Mouse (Mus musculus) MEL (cell line): ENCODE measurements around the gene H2-K1. TPM values are rescaled to one million over a fixed set of nuclear protein-coding genes. Genes with fewer than 3 reads are reported as not detected.
A peak's percentile ranks its signal among the peaks of the same experiment; 100 is the strongest.

Source experiments
- DNase-seq: peaks from one replicate; pipeline ENCODE4 v3.0.0; 2011; ENCODE audit warnings: low read depth, low spot score
- H3K27ac ChIP-seq: 2 replicates; pipeline ENCODE4 v1.5.1; 2012; ENCODE audit warnings: low read depth, mild to moderate bottlenecking, control low read depth, low read length, moderate library complexity; ENCODE audit not compliant: control insufficient read depth
- H3K27me3 ChIP-seq, 2 experiments: fragments of 150-350 bp in 1 of 2; sonication (generic) in 1 of 2; 2 replicates each; pipeline ENCODE4 v1.6.1; 2012; ENCODE audit warnings: low read length in 2 of 2, mild to moderate bottlenecking in 2 of 2, improper control_type of control experiment in 1 of 2, moderate library complexity in 1 of 2; ENCODE audit not compliant: insufficient read depth in 2 of 2, control insufficient read depth in 1 of 2
- H3K36me3 ChIP-seq, 2 experiments: 2 replicates each; pipeline ENCODE4 v1.6.1; 2012 to 2014; ENCODE audit warnings: low read length in 2 of 2, improper control_type of control experiment in 1 of 2, inconsistent platforms in 1 of 2, mild to moderate bottlenecking in 1 of 2; ENCODE audit not compliant: insufficient read depth in 2 of 2, control insufficient read depth in 1 of 2
- H3K4me1 ChIP-seq, 2 experiments: fragments of 150-350 bp in 1 of 2; sonication (generic) in 1 of 2; 2 replicates each; pipeline ENCODE4 v1.6.1; 2012; ENCODE audit warnings: low read length in 2 of 2, improper control_type of control experiment in 1 of 2, mild to moderate bottlenecking in 1 of 2; ENCODE audit not compliant: insufficient read depth in 2 of 2, control insufficient read depth in 1 of 2
- H3K4me3 ChIP-seq, 2 experiments: fragments of 150-350 bp in 1 of 2; sonication (generic) in 1 of 2; 2 replicates each; pipeline ENCODE4 v1.5.1; 2012; ENCODE audit warnings: low read depth in 2 of 2, low read length in 2 of 2, mild to moderate bottlenecking in 2 of 2, moderate library complexity in 2 of 2, control low read depth in 1 of 2, improper control_type of control experiment in 1 of 2; ENCODE audit not compliant: control insufficient read depth in 1 of 2, insufficient read depth in 1 of 2
- H3K79me2 ChIP-seq: 2 replicates; pipeline ENCODE4 v1.6.1; 2012; ENCODE audit warnings: mild to moderate bottlenecking, low read length, moderate library complexity; ENCODE audit not compliant: control insufficient read depth, poor library complexity, insufficient read depth
- H3K9ac ChIP-seq: 2 replicates; pipeline ENCODE4 v1.6.1; 2012; ENCODE audit warnings: low read depth, mild to moderate bottlenecking, control low read depth, low read length, moderate library complexity; ENCODE audit not compliant: control insufficient read depth, poor library complexity, severe bottlenecking
- H3K9me3 ChIP-seq: fragments of 150-350 bp; sonication (generic); replicated peaks from 2 replicates; pipeline ENCODE4 v1.6.1; 2012; ENCODE audit warnings: mild to moderate bottlenecking, low read length, improper control_type of control experiment, moderate library complexity; ENCODE audit not compliant: insufficient read depth
- CTCF ChIP-seq, 3 experiments: IDR thresholded peaks in 2 of 3; conservative IDR thresholded peaks in 1 of 3; 2 replicates each; pipeline ENCODE4 v1.5.1; 2011 to 2012; ENCODE audit warnings: low read length in 3 of 3, low read depth in 2 of 3, mild to moderate bottlenecking in 2 of 3, improper control_type of control experiment in 1 of 3, inconsistent platforms in 1 of 3, mixed read lengths in 1 of 3, moderate library complexity in 1 of 3; ENCODE audit not compliant: control insufficient read depth in 1 of 3, insufficient read depth in 1 of 3, poor library complexity in 1 of 3, severe bottlenecking in 1 of 3
- EP300 ChIP-seq, 2 experiments: IDR thresholded peaks; 2 replicates each; pipeline ENCODE4 v1.6.1; 2011; ENCODE audit warnings: improper control_type of control experiment in 2 of 2, low read length in 2 of 2, low read depth in 1 of 2, mild to moderate bottlenecking in 1 of 2
- GABPA ChIP-seq: IDR thresholded peaks from 2 replicates; pipeline ENCODE4 v1.6.1; 2012; ENCODE audit warnings: low read depth, mild to moderate bottlenecking, inconsistent platforms, low read length, improper control_type of control experiment, moderate library complexity
- JUND ChIP-seq: IDR thresholded peaks from 2 replicates; pipeline ENCODE4 v1.6.1; 2011; ENCODE audit warnings: low read depth, mild to moderate bottlenecking, improper control_type of control experiment, low read length
- KAT2A ChIP-seq: conservative IDR thresholded peaks from 2 replicates; pipeline ENCODE4 v1.6.1; 2012; ENCODE audit warnings: low read depth, low read length, improper control_type of control experiment, inconsistent platforms
- MAFK ChIP-seq: IDR thresholded peaks from 2 replicates; pipeline ENCODE4 v1.6.1; 2011; ENCODE audit warnings: low read depth, mild to moderate bottlenecking, low read length, improper control_type of control experiment, borderline replicate concordance
- MAX ChIP-seq: IDR thresholded peaks from 2 replicates; pipeline ENCODE4 v1.6.1; 2011; ENCODE audit warnings: low read length, improper control_type of control experiment
- MAZ ChIP-seq: IDR thresholded peaks from 2 replicates; pipeline ENCODE4 v1.6.1; 2012; ENCODE audit warnings: low read depth, mild to moderate bottlenecking, inconsistent platforms, low read length, improper control_type of control experiment
- MEF2A ChIP-seq: IDR thresholded peaks from 2 replicates; pipeline ENCODE4 v1.6.1; 2014; ENCODE audit warnings: low read depth, mild to moderate bottlenecking, inconsistent platforms, low read length, improper control_type of control experiment; ENCODE audit not compliant: poor library complexity, insufficient replicate concordance, severe bottlenecking; ENCODE audit errors: extremely low read depth
- MXI1 ChIP-seq: IDR thresholded peaks from 2 replicates; pipeline ENCODE4 v1.6.1; 2011; ENCODE audit warnings: mild to moderate bottlenecking, low read depth, low read length, improper control_type of control experiment
- MYB ChIP-seq: IDR thresholded peaks from 2 replicates; pipeline ENCODE4 v1.6.1; 2011; ENCODE audit warnings: mild to moderate bottlenecking, low read depth, low read length, improper control_type of control experiment
- NELFE ChIP-seq: IDR thresholded peaks from 2 replicates; pipeline ENCODE4 v1.6.1; 2011; ENCODE audit warnings: low read depth, low read length, improper control_type of control experiment
- NRF1 ChIP-seq: IDR thresholded peaks from 2 replicates; pipeline ENCODE4 v1.6.1; 2014; ENCODE audit warnings: low read depth, mild to moderate bottlenecking, inconsistent platforms, low read length, improper control_type of control experiment, moderate library complexity; ENCODE audit not compliant: poor library complexity, insufficient read depth, severe bottlenecking
- POLR2AphosphoS5 ChIP-seq: IDR thresholded peaks from 2 replicates; pipeline ENCODE4 v1.6.1; 2012; ENCODE audit warnings: low read depth, borderline replicate concordance, mild to moderate bottlenecking, inconsistent platforms, low read length, moderate library complexity, mixed read lengths
- RAD21 ChIP-seq: IDR thresholded peaks from 2 replicates; pipeline ENCODE4 v1.6.1; 2011; ENCODE audit warnings: mild to moderate bottlenecking, low read depth, low read length, improper control_type of control experiment
- RCOR1 ChIP-seq: IDR thresholded peaks from 2 replicates; pipeline ENCODE4 v1.6.1; 2012; ENCODE audit warnings: low read depth, mild to moderate bottlenecking, inconsistent platforms, low read length, improper control_type of control experiment
- SIN3A ChIP-seq: IDR thresholded peaks from 2 replicates; pipeline ENCODE4 v1.6.1; 2012; ENCODE audit warnings: low read length, improper control_type of control experiment, inconsistent platforms
- SMC3 ChIP-seq: IDR thresholded peaks from 2 replicates; pipeline ENCODE4 v1.6.1; 2011; ENCODE audit warnings: low read depth, low read length, improper control_type of control experiment
- TBP ChIP-seq: IDR thresholded peaks from 2 replicates; pipeline ENCODE4 v1.8.0; 2011; ENCODE audit warnings: low read depth, low read length, improper control_type of control experiment
- USF2 ChIP-seq, 2 experiments: IDR thresholded peaks; 2 replicates each; pipeline ENCODE4 v1.6.1; 2011 to 2012; ENCODE audit warnings: improper control_type of control experiment in 2 of 2, low read length in 2 of 2, borderline replicate concordance in 1 of 2, inconsistent platforms in 1 of 2, low read depth in 1 of 2, mild to moderate bottlenecking in 1 of 2; ENCODE audit not compliant: insufficient read depth in 1 of 2
- ZC3H11A ChIP-seq: IDR thresholded peaks from 2 replicates; pipeline ENCODE4 v1.6.1; 2012; ENCODE audit warnings: low read depth, mild to moderate bottlenecking, inconsistent platforms, low read length, improper control_type of control experiment
- polyA plus RNA-seq, 2 experiments: library from polyadenylated mRNA; stranded (reverse) in 1 of 2; unstranded in 1 of 2; fragments of >175 nt in 1 of 2; fragments of >200 nt in 1 of 2; gene quantifications; 2 replicates each; pipeline versions ENCODE4 v1.2.1 to v1.2.4; 2012; ENCODE audit warnings: low replicate concordance in 2 of 2, low read depth in 1 of 2; ENCODE audit not compliant: insufficient read length in 2 of 2, insufficient read depth in 1 of 2, missing spikeins in 1 of 2
- total RNA-seq: library from RNA; depleted of rRNA; stranded (reverse); fragments of 300-350 nt; gene quantifications from 2 replicates; pipeline ENCODE4 v1.2.3, GENCODE M21; 2012

Gene H2-K1
- total and polyA plus RNA-seq, 3 experiments, result 81.1 to 113 TPM; not detected in 1

GRCm38 (mm10) chr17:34036647-34037046 lies 36.5 kb upstream of the H2-K1 start:
- Histone ChIP-seq H3K79me2 (peaks cover 20% of the 10 kb centered on the region), H3K36me3 (peaks cover 2 to 6% of the 10 kb centered on the region in 2 experiments; a peak in 3 of 4 replicates), H3K9me3 (no peaks in the 10 kb centered on the region), H3K4me3 (no peak overlapping the region), H3K4me1 (peaks cover 2 to 10% of the 10 kb centered on the region in 2 experiments; a peak in 3 of 4 replicates), H3K27me3 (no peaks in the 10 kb centered on the region), H3K9ac (no peak overlapping the region), H3K27ac (no peak overlapping the region)
- DNase-seq, result no peak
- no peak for TF ChIP-seq EP300 (IDR thresholded peaks at IDR 0.05; ENCODE audit: low read depth in 1 of 2, low read length in 2 of 2)
- TF ChIP-seq MYB, result no peak
- no peak for TF ChIP-seq RAD21
- no peak for TF ChIP-seq MAX
- TF ChIP-seq TBP, result no peak
- TF ChIP-seq KAT2A, result no peak
- no peak for TF ChIP-seq RCOR1
- no peak for TF ChIP-seq SMC3

GRCm38 (mm10) chr17:34035517-34035916 lies 35.4 kb upstream of the H2-K1 start:
- DNase-seq, result no peak
- Histone ChIP-seq H3K4me3 (no peak overlapping the region), H3K36me3 (peaks cover 2 to 6% of the 10 kb centered on the region in 2 experiments; a peak in 3 of 4 replicates), H3K9me3 (no peaks in the 10 kb centered on the region), H3K27ac (no peak overlapping the region), H3K27me3 (no peaks in the 10 kb centered on the region), H3K4me1 (peaks cover 2 to 13% of the 10 kb centered on the region in 2 experiments; a peak in 3 of 4 replicates), H3K79me2 (peaks cover 30% of the 10 kb centered on the region), H3K9ac (no peak overlapping the region)
- no peak for TF ChIP-seq SIN3A
- no peak for TF ChIP-seq NRF1
- TF ChIP-seq NELFE, result no peak
- TF ChIP-seq MAZ, result no peak
- no peak for TF ChIP-seq MAX
- no peak for TF ChIP-seq SMC3
- TF ChIP-seq JUND, result no peak
- no peak for TF ChIP-seq POLR2AphosphoS5
- TF ChIP-seq ZC3H11A, result no peak
- no peak for TF ChIP-seq MXI1

- Histone ChIP-seq H3K4me3 (no peak overlapping the region), H3K9me3 (no peaks in the 10 kb centered on the region), H3K27me3 (no peaks in the 10 kb centered on the region), H3K36me3 (peaks cover 2 to 14% of the 10 kb centered on the region in 2 experiments; a peak in 3 of 4 replicates), H3K9ac (no peak overlapping the region), H3K4me1 (peaks cover 2 to 21% of the 10 kb centered on the region in 2 experiments; a peak in 3 of 4 replicates), H3K79me2 (peaks cover 39% of the 10 kb centered on the region), H3K27ac (no peak overlapping the region)
- TF ChIP-seq CTCF (IDR thresholded peaks at IDR 0.05 in 2 of 3, conservative IDR thresholded peaks at IDR 0.05 in 1 of 3; ENCODE audit: control insufficient read depth in 1 of 3, insufficient read depth in 1 of 3, low read depth in 2 of 3, low read length in 3 of 3, poor library complexity in 1 of 3, severe bottlenecking in 1 of 3), result peak; percentile 78 to 85 (median 84)
- peak; percentile 69 for TF ChIP-seq SMC3
- TF ChIP-seq MAFK, result no peak
- TF ChIP-seq SIN3A, result peak; percentile 49; the same call in 1 of the 2 replicates
- no peak for TF ChIP-seq USF2 (IDR thresholded peaks at IDR 0.05; ENCODE audit: borderline replicate concordance in 1 of 2, insufficient read depth in 1 of 2, low read depth in 1 of 2, low read length in 2 of 2)
- TF ChIP-seq MEF2A, result no peak
- no peak for TF ChIP-seq MYB
- TF ChIP-seq ZC3H11A, result peak; percentile 35; the same call in 1 of the 2 replicates
- TF ChIP-seq GABPA, result no peak
- peak; percentile 36 for TF ChIP-seq RAD21
- TF ChIP-seq KAT2A, result no peak
- no peak for TF ChIP-seq TBP
- peak; percentile 87 for DNase-seq
Observed at GRCm38 (mm10) chr17:34034064-34034463, 33.9 kb upstream of the H2-K1 start.
